9 mouse cellular contexts compared by ENCODE assay signal in the genomic region with DNA sequence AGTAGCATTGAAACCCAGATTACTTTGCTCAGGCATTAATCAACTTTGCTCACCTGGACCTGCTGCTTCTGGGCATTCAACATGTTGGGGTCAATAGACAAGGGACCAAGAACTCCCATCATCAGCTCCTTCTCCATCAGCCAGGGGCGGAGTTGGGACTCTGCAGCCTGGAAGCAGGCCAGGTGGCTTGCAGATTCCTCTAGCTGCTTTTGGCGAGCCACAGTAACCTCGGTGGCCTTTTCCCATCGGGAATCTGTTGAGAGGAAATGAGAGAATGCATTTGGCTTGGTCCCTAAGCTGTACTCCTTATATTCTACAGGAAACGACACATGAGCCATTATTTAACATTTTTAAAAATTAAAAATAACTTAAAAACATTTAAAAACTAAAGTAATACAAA.
DNase-seq lines count a peak whose midpoint lies in the region; ATAC-seq and TF ChIP-seq lines count a peak whose summit lies in the region.
"Had no signal": no experiment of that assay in that cellular context is flagged by ENCODE, and none has a peak within 500 bp of the region (broad histone marks: within the 10 kb centered on the region; RNA-seq: fewer than 3 reads in every experiment).

No protein-coding gene starts in this region.

- WGBS in kidney, postnatal 0 days, result 48% methylated on average over 5 of the region's 5 CpGs
- 59% methylated on average over 5 of the region's 5 CpGs for WGBS in intestine, embryonic 15.5 days

- H3K9ac ChIP-seq in kidney, postnatal 0 days (ENCODE audit: low read depth, low read length), result no peak overlapping the region
- no peak overlapping the region for H3K9ac ChIP-seq in intestine, embryonic 15.5 days

- H3K4me3 ChIP-seq in kidney, postnatal 0 days (replicated peaks; ENCODE audit: low read depth, low read length), result no peak overlapping the region
- no peak overlapping the region for H3K4me3 ChIP-seq in intestine, embryonic 15.5 days (replicated peaks)

- no peak overlapping the region for H3K4me2 ChIP-seq in kidney, postnatal 0 days (ENCODE audit: low read length)
- no peak overlapping the region for H3K4me2 ChIP-seq in intestine, embryonic 15.5 days (replicated peaks)

- no peak for ATAC-seq in kidney, postnatal 0 days (replicated peaks; ENCODE audit: low FRiP score, low read depth)
- ATAC-seq in intestine, embryonic 15.5 days, result no peak
- ATAC-seq: forebrain, embryonic 14.5 days had no signal

- H3K27ac ChIP-seq in kidney, postnatal 0 days, result no peak overlapping the region
- H3K27ac ChIP-seq in intestine, embryonic 15.5 days, result no peak overlapping the region

- H3K36me3 ChIP-seq in kidney, postnatal 0 days (ENCODE audit: insufficient read depth, low read length), result peaks cover 34% of the 10 kb centered on the region
- H3K36me3 ChIP-seq in intestine, embryonic 15.5 days, result peaks cover 14% of the 10 kb centered on the region

- DNase-seq in adrenal gland, adult (ENCODE audit: inconsistent age in 2 of 2, low spot score in 1 of 2), result peak; percentile 23 to 61
- DNase-seq in adrenal gland, postnatal 4 days (ENCODE audit: low spot score in 2 of 2), result no peak
- DNase-seq in adrenal gland, postnatal 10 days, result peak; percentile 69
- peak; percentile 66 for DNase-seq in gastrocnemius, postnatal 10 days
- peak; percentile 39 for DNase-seq in kidney, postnatal 0 days (ENCODE audit: low spot score)
- no peak for DNase-seq in thymus, postnatal 14 days
- DNase-seq in embryo, embryonic 9.5 days (ENCODE audit: extremely low spot score), result no peak

- no peak for TF ChIP-seq CTCF in kidney, postnatal 0 days (IDR thresholded peaks at IDR 0.05; ENCODE audit: low read depth)

- no peaks in the 10 kb centered on the region for H3K27me3 ChIP-seq in kidney, postnatal 0 days (ENCODE audit: insufficient read depth, low read length)
- no peaks in the 10 kb centered on the region for H3K27me3 ChIP-seq in intestine, embryonic 15.5 days (replicated peaks)

- no peaks in the 10 kb centered on the region for H3K4me1 ChIP-seq in kidney, postnatal 0 days (replicated peaks; ENCODE audit: insufficient read depth, low read length)
- H3K4me1 ChIP-seq in intestine, embryonic 15.5 days (replicated peaks), result no peaks in the 10 kb centered on the region

- no peaks in the 10 kb centered on the region for H3K9me3 ChIP-seq in kidney, postnatal 0 days (replicated peaks; ENCODE audit: low read length)
- no peaks in the 10 kb centered on the region for H3K9me3 ChIP-seq in intestine, embryonic 15.5 days

Comparison
In these comparisons a context has a peak if more than half of its experiments do, and no peak if none do; other contexts are left out.
1. DNase-seq: peak in adrenal gland, adult (2 of 2), adrenal gland, postnatal 10 days (single experiment), gastrocnemius, postnatal 10 days (single experiment) and kidney, postnatal 0 days (single experiment); none in adrenal gland, postnatal 4 days (0 of 2), thymus, postnatal 14 days (single experiment) and embryo, embryonic 9.5 days (single experiment).